Mouse (Mus musculus): ENCODE results near the gene Ptx4. TPM values are rescaled to one million over a fixed set of nuclear protein-coding genes. Genes with fewer than 3 reads are reported as not detected.

Gene Ptx4
- polyA plus RNA-seq, 1 experiment from 2014 or later: not detected

DNA sequence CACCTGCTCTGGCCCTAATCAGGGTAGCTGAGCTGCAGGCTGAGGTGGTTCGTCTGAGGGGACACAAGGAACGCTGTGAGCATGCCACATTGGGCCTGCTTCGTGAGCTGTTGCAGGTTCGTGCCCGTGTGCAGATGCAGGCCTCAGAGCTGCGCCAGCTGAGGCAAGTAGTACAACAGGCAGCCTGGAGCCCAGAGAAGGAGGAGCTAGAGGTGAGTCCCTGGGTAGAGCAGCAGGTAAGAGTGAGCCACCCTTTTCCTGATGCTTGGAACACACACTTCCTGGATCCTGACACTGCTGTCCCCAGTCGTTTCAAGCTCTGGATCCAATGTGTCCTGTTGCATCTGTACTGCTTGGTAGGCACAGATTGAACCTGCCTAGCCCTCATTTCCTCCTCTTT, 42.8 kb downstream of the Ptx4 start:
- H3K4me2 ChIP-seq (replicated peaks; ENCODE audit: low read depth, low read length): no peak overlapping the region
- H3K27me3 ChIP-seq (ENCODE audit: control insufficient read depth, insufficient read depth, low read length): no peaks in the 10 kb centered on the region
- no peaks in the 10 kb centered on the region for H3K9me3 ChIP-seq (ENCODE audit: control insufficient read depth, low read length)
- DNase-seq (ENCODE audit: low spot score) (no peak), ATAC-seq (ENCODE audit: low FRiP score) (no peak)
- H3K27ac ChIP-seq (ENCODE audit: low read depth, low read length): no peak overlapping the region
- no peak overlapping the region for H3K9ac ChIP-seq (ENCODE audit: low read depth, low read length)
- H3K36me3 ChIP-seq (ENCODE audit: control insufficient read depth, insufficient read depth, low read length): no peaks in the 10 kb centered on the region; the same call in 1 of the 2 replicates
- WGBS: 76% methylated on average over 7 of the region's 7 CpGs
- no peak overlapping the region for H3K4me3 ChIP-seq (ENCODE audit: low read depth, low read length)
- H3K4me1 ChIP-seq (replicated peaks; ENCODE audit: control insufficient read depth, insufficient read depth, low read length): no peaks in the 10 kb centered on the region

DNA sequence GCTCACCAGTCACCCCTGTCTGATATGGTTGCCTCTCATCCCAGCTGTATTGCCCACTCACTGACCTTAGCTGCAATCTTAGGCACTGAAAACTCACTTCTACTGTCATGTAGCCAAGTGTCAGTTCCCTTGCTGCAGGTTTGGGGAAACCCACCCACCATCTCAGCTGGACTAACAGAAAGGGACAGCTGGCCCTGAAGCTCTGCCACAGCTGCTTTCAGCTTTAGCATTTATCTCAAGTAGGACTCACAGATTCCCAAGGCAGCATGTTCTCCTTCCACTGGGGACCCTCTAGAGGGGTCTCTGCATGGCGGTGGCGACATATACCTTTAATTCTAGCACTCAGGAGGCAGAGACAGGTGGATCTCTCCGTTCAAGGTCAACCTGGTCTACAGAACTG, 44.2 kb downstream of the Ptx4 start:
- no peaks in the 10 kb centered on the region for H3K9me3 ChIP-seq (ENCODE audit: control insufficient read depth, low read length)
- no peak overlapping the region for H3K4me2 ChIP-seq (replicated peaks; ENCODE audit: low read depth, low read length)
- WGBS: 90% methylated on average over 3 of the region's 3 CpGs
- H3K27ac ChIP-seq (ENCODE audit: low read depth, low read length): no peak overlapping the region
- DNase-seq (ENCODE audit: low spot score): no peak
- H3K9ac ChIP-seq (ENCODE audit: low read depth, low read length): no peak overlapping the region
- H3K4me3 ChIP-seq (ENCODE audit: low read depth, low read length): no peak overlapping the region
- no peak for ATAC-seq (ENCODE audit: low FRiP score)
- no peaks in the 10 kb centered on the region for H3K27me3 ChIP-seq (ENCODE audit: control insufficient read depth, insufficient read depth, low read length)
- H3K36me3 ChIP-seq (ENCODE audit: control insufficient read depth, insufficient read depth, low read length): no peaks in the 10 kb centered on the region; the same call in 1 of the 2 replicates
- no peaks in the 10 kb centered on the region for H3K4me1 ChIP-seq (replicated peaks; ENCODE audit: control insufficient read depth, insufficient read depth, low read length)

DNA sequence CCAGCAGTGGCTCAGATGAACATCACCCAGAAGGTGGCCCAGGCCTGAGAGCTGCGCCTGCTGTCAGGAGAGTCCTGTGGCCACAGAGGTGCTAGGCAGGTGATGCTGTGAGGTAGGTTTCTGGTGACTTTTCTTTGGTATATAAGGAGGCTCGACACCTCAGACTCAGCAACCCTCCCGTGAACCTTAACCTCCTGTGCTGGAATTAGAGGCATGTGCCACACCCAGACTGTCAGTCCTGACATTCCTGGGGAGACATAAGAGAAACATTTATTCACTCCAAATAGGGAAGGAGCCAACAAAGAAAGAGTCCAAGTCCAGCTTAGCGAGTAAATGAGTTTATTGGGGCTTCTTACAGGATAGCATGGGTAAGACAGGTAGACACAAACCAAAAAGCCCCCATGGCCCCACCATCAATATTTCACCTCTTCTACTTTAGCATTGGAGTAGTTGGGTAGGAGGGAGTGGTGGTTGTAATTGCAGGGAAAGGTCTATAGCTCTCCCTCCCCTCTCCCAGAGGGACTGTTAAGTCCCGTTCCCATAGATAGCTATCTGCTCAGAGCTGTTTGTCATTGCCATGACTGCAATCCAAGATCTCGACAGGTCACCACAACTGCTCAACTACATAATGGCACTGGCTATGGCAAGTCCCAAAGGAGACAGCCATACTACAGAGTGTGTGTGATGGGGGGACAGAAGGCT, 45.6 kb downstream of the Ptx4 start:
- 74% methylated on average over 6 of the region's 6 CpGs for WGBS
- no peak for DNase-seq (ENCODE audit: low spot score)
- no peaks in the 10 kb centered on the region for H3K4me1 ChIP-seq (replicated peaks; ENCODE audit: control insufficient read depth, insufficient read depth, low read length)
- H3K27ac ChIP-seq (ENCODE audit: low read depth, low read length): no peak overlapping the region
- no peak overlapping the region for H3K4me3 ChIP-seq (ENCODE audit: low read depth, low read length)
- no peaks in the 10 kb centered on the region for H3K27me3 ChIP-seq (ENCODE audit: control insufficient read depth, insufficient read depth, low read length)
- no peaks in the 10 kb centered on the region for H3K9me3 ChIP-seq (ENCODE audit: control insufficient read depth, low read length)
- no peak overlapping the region for H3K9ac ChIP-seq (ENCODE audit: low read depth, low read length)
- no peak for ATAC-seq (ENCODE audit: low FRiP score)
- H3K36me3 ChIP-seq (ENCODE audit: control insufficient read depth, insufficient read depth, low read length): no peaks in the 10 kb centered on the region
- H3K4me2 ChIP-seq (replicated peaks; ENCODE audit: low read depth, low read length): no peak overlapping the region

DNA sequence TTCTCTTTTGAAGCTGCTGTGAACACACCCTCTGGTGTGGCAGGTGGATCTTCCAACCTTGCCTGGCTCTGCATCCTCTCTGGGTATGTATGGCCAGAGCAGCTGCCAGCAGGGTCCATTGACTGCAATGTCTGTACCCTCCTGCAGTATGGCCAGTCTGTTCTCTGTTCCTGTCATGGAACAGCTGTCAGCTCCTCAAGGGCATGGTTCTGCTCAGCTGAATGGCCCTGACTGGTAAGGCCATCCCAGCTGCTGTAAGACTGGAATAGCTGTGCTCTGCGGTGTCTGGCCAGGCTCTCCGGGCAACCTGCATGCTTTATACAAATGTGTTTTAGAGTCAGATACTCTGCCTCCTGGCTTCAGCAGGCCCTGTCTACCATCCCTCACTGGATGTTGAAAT, 49.1 kb downstream of the Ptx4 start:
- WGBS: 89% methylated on average over 2 of the region's 2 CpGs
- H3K4me1 ChIP-seq (replicated peaks; ENCODE audit: control insufficient read depth, insufficient read depth, low read length): no peaks in the 10 kb centered on the region
- H3K4me3 ChIP-seq (ENCODE audit: low read depth, low read length): no peak overlapping the region
- no peaks in the 10 kb centered on the region for H3K36me3 ChIP-seq (ENCODE audit: control insufficient read depth, insufficient read depth, low read length)
- ATAC-seq (ENCODE audit: low FRiP score) (no peak), DNase-seq (ENCODE audit: low spot score) (no peak)
- no peaks in the 10 kb centered on the region for H3K9me3 ChIP-seq (ENCODE audit: control insufficient read depth, low read length)
- no peak overlapping the region for H3K9ac ChIP-seq (ENCODE audit: low read depth, low read length)
- no peaks in the 10 kb centered on the region for H3K27me3 ChIP-seq (ENCODE audit: control insufficient read depth, insufficient read depth, low read length)
- H3K27ac ChIP-seq (ENCODE audit: low read depth, low read length): no peak overlapping the region
- no peak overlapping the region for H3K4me2 ChIP-seq (replicated peaks; ENCODE audit: low read depth, low read length)

DNA sequence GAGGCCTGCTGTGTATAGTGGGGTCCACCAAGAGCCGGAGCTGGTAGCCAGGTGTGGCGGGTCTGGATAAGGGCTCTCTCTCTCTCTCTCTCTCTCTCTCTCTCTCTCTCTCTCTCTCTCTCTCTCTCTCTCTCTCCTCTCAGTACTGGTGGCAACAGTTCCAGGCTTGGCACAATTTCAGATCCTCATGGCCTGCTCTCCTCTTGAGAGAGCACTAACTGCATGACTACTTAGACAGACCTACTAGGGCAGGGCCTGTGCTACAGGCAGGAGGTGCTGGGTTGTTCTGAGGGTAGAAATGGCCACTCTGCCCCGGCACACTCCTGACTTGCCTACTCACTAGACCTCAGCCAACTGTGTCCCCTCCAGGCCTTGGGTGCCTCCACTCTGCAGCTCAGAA, 52.0 kb downstream of the Ptx4 start:
- no peak overlapping the region for H3K27ac ChIP-seq (ENCODE audit: low read depth, low read length)
- H3K4me3 ChIP-seq (ENCODE audit: low read depth, low read length): no peak overlapping the region
- no peak overlapping the region for H3K4me2 ChIP-seq (replicated peaks; ENCODE audit: low read depth, low read length)
- no peak for ATAC-seq (ENCODE audit: low FRiP score)
- H3K4me1 ChIP-seq (replicated peaks; ENCODE audit: control insufficient read depth, insufficient read depth, low read length): no peaks in the 10 kb centered on the region
- no peaks in the 10 kb centered on the region for H3K27me3 ChIP-seq (ENCODE audit: control insufficient read depth, insufficient read depth, low read length)
- H3K9me3 ChIP-seq (ENCODE audit: control insufficient read depth, low read length): no peaks in the 10 kb centered on the region
- DNase-seq (ENCODE audit: low spot score): no peak
- WGBS: 87% methylated on average over 3 of the region's 3 CpGs
- H3K36me3 ChIP-seq (ENCODE audit: control insufficient read depth, insufficient read depth, low read length): no peaks in the 10 kb centered on the region
- no peak overlapping the region for H3K9ac ChIP-seq (ENCODE audit: low read depth, low read length)

Other genes starting within 250 kb of the Ptx4 start
- gene Nubp2, start 234.4 kb upstream of the Ptx4 start, polyA plus RNA-seq (2014; fragmentation: Nextera tagmentation; extraction: Ambion mirVana): 77.6 and 84.2 TPM in 2 replicates
- gene Spsb3, start 234.1 kb upstream of the Ptx4 start, polyA plus RNA-seq (2014; fragmentation: Nextera tagmentation; extraction: Ambion mirVana): 43.4 and 46.5 TPM in 2 replicates
- gene Eme2, start 225.7 kb upstream of the Ptx4 start, polyA plus RNA-seq (2014; fragmentation: Nextera tagmentation; extraction: Ambion mirVana): 22.7 and 24.2 TPM in 2 replicates
- gene Mrps34, start 225.6 kb upstream of the Ptx4 start, polyA plus RNA-seq (2014; fragmentation: Nextera tagmentation; extraction: Ambion mirVana): 70.5 and 73.3 TPM in 2 replicates
- gene Nme3, start 224.3 kb upstream of the Ptx4 start, polyA plus RNA-seq (2014; fragmentation: Nextera tagmentation; extraction: Ambion mirVana): 45.9 and 49.7 TPM in 2 replicates
- gene Mapk8ip3, start 183.8 kb upstream of the Ptx4 start, polyA plus RNA-seq (2014; fragmentation: Nextera tagmentation; extraction: Ambion mirVana): 39.1 and 50.9 TPM in 2 replicates
- 214 and 237 TPM in 2 replicates for gene Jpt2, start 160.1 kb upstream of the Ptx4 start, polyA plus RNA-seq (2014; fragmentation: Nextera tagmentation; extraction: Ambion mirVana)
- 11.2 and 15.1 TPM in 2 replicates for gene Cramp1l, start 105.0 kb upstream of the Ptx4 start, polyA plus RNA-seq (2014; fragmentation: Nextera tagmentation; extraction: Ambion mirVana)
- gene Ift140, start 104.7 kb upstream of the Ptx4 start, polyA plus RNA-seq (2014; fragmentation: Nextera tagmentation; extraction: Ambion mirVana): 15.9 and 17.5 TPM in 2 replicates
- gene Tmem204, start 37.2 kb upstream of the Ptx4 start, polyA plus RNA-seq (2014; fragmentation: Nextera tagmentation; extraction: Ambion mirVana): 9.3 and 10.7 TPM in 2 replicates
- 23.5 and 28.8 TPM in 2 replicates for gene Telo2, start 4.8 kb upstream of the Ptx4 start, polyA plus RNA-seq (2014; fragmentation: Nextera tagmentation; extraction: Ambion mirVana)
- gene Clcn7, start 12.6 kb downstream of the Ptx4 start, polyA plus RNA-seq (2014; fragmentation: Nextera tagmentation; extraction: Ambion mirVana): 16.6 and 18.7 TPM in 2 replicates
- not detected in 2 replicates for gene Ccdc154, start 41.7 kb downstream of the Ptx4 start, polyA plus RNA-seq (2014; fragmentation: Nextera tagmentation; extraction: Ambion mirVana)
- not detected in 2 replicates for gene Gm38655, start 54.7 kb downstream of the Ptx4 start, polyA plus RNA-seq (2014; fragmentation: Nextera tagmentation; extraction: Ambion mirVana)
- gene BC003965, start 63.8 kb downstream of the Ptx4 start, polyA plus RNA-seq (2014; fragmentation: Nextera tagmentation; extraction: Ambion mirVana): 35.2 and 36.4 TPM in 2 replicates
- 4.3 and 4.5 TPM in 2 replicates for gene Unkl, start 67.6 kb downstream of the Ptx4 start, polyA plus RNA-seq (2014; fragmentation: Nextera tagmentation; extraction: Ambion mirVana)
- 51.5 and 57.2 TPM in 2 replicates for gene Gnptg, start 119.4 kb downstream of the Ptx4 start, polyA plus RNA-seq (2014; fragmentation: Nextera tagmentation; extraction: Ambion mirVana)
- 60.3 and 64.9 TPM in 2 replicates for gene Tsr3, start 119.4 kb downstream of the Ptx4 start, polyA plus RNA-seq (2014; fragmentation: Nextera tagmentation; extraction: Ambion mirVana)
- 2.0 and 4.4 TPM in 2 replicates for gene Baiap3, start 135.6 kb downstream of the Ptx4 start, polyA plus RNA-seq (2014; fragmentation: Nextera tagmentation; extraction: Ambion mirVana)
- 781 and 835 TPM in 2 replicates for gene Ube2i, start 153.9 kb downstream of the Ptx4 start, polyA plus RNA-seq (2014; fragmentation: Nextera tagmentation; extraction: Ambion mirVana)
- not detected in 2 replicates for gene Prss34, start 177.6 kb downstream of the Ptx4 start, polyA plus RNA-seq (2014; fragmentation: Nextera tagmentation; extraction: Ambion mirVana)
- gene Prss28, start 187.9 kb downstream of the Ptx4 start, polyA plus RNA-seq (2014; fragmentation: Nextera tagmentation; extraction: Ambion mirVana): not detected in 2 replicates
- gene Prss29, start 197.9 kb downstream of the Ptx4 start, polyA plus RNA-seq (2014; fragmentation: Nextera tagmentation; extraction: Ambion mirVana): not detected in 2 replicates
- not detected in 2 replicates for gene Tpsab1, start 224.8 kb downstream of the Ptx4 start, polyA plus RNA-seq (2014; fragmentation: Nextera tagmentation; extraction: Ambion mirVana)
- not detected in 2 replicates for gene Tpsb2, start 245.5 kb downstream of the Ptx4 start, polyA plus RNA-seq (2014; fragmentation: Nextera tagmentation; extraction: Ambion mirVana)
- 0.69 TPM in 1 of 2 replicates, not detected in the other for gene Tpsg1, start 248.5 kb downstream of the Ptx4 start, polyA plus RNA-seq (2014; fragmentation: Nextera tagmentation; extraction: Ambion mirVana)